ENCODE assay signal across 8 mouse cellular contexts in genomic region chr17:32389101-32389659, GRCm38 (mm10). TPM values are rescaled to one million over a fixed set of nuclear protein-coding genes. Genes with fewer than 3 reads are reported as not detected.
DNase-seq lines count a peak whose midpoint lies in the region; ATAC-seq and TF ChIP-seq lines count a peak whose summit lies in the region.

Wiz (minus strand) TSS chr17:32389439.

- H3K4me1 ChIP-seq in embryonic facial prominence, embryonic 14.5 days (ENCODE audit: control insufficient read depth, insufficient read depth, low read length): peaks cover 4% of the 10 kb centered on the region; the same call in 1 of the 2 replicates
- 0 out of 2 replicates have a peak, but pooled peaks cover 6% of the 10 kb centered on the region for H3K4me1 ChIP-seq in limb, embryonic 14.5 days (ENCODE audit: control insufficient read depth, insufficient read depth, low read length)
- H3K4me1 ChIP-seq in midbrain, postnatal 0 days (ENCODE audit: insufficient read depth, low read length): 0 out of 2 replicates have a peak, but pooled peaks cover 2% of the 10 kb centered on the region

- H3K27me3 ChIP-seq in embryonic facial prominence, embryonic 14.5 days (replicated peaks; ENCODE audit: control insufficient read depth, insufficient read depth, low read length): peaks cover 42% of the 10 kb centered on the region
- peaks cover 35% of the 10 kb centered on the region for H3K27me3 ChIP-seq in limb, embryonic 14.5 days (ENCODE audit: control insufficient read depth, insufficient read depth, low read length)
- H3K27me3 ChIP-seq in midbrain, postnatal 0 days (ENCODE audit: insufficient read depth, low read length): peaks cover 31% of the 10 kb centered on the region

- peak within 1 kb of the TSS; percentile 98 for H3K4me2 ChIP-seq in embryonic facial prominence, embryonic 14.5 days (ENCODE audit: low read depth, low read length)
- peak within 1 kb of the TSS; percentile 98 for H3K4me2 ChIP-seq in limb, embryonic 14.5 days (replicated peaks; ENCODE audit: low read depth, low read length, severe bottlenecking)
- H3K4me2 ChIP-seq in midbrain, postnatal 0 days (ENCODE audit: low read depth, low read length, poor library complexity, severe bottlenecking): peak within 1 kb of the TSS; percentile 95

- peak; percentile 86 for DNase-seq in 3134 (ENCODE audit: extremely low read depth, insufficient read length, low spot score)
- DNase-seq in adrenal gland, postnatal 4 days (ENCODE audit: low spot score in 2 of 2): peak; percentile 88 to 93
- DNase-seq in embryonic facial prominence, embryonic 14.5 days (ENCODE audit: low spot score): peak; percentile 95
- peak; percentile 92 for DNase-seq in heart, adult 8-10 months (ENCODE audit: low spot score)
- DNase-seq in kidney, adult 9 months: peak; percentile 97
- peak; percentile 91 for DNase-seq in limb, embryonic 14.5 days (ENCODE audit: low spot score)
- peak; percentile 94 for DNase-seq in midbrain, postnatal 0 days (ENCODE audit: low spot score)
- peak; percentile 76 to 86 for DNase-seq in spleen, postnatal 14 days (ENCODE audit: low spot score in 2 of 2)

- H3K36me3 ChIP-seq in embryonic facial prominence, embryonic 14.5 days (ENCODE audit: control insufficient read depth, insufficient read depth, low read length): peaks cover 21% of the 10 kb centered on the region
- H3K36me3 ChIP-seq in limb, embryonic 14.5 days (ENCODE audit: control insufficient read depth, insufficient read depth, low read length): peaks cover 21% of the 10 kb centered on the region; the same call in 1 of the 2 replicates
- H3K36me3 ChIP-seq in midbrain, postnatal 0 days (ENCODE audit: insufficient read depth, low read length): peaks cover 11% of the 10 kb centered on the region

- peak within 1 kb of the TSS; percentile 78 for H3K4me3 ChIP-seq in embryonic facial prominence, embryonic 14.5 days (ENCODE audit: low read depth, low read length)
- H3K4me3 ChIP-seq in limb, embryonic 14.5 days (replicated peaks; ENCODE audit: low read length): peak within 1 kb of the TSS; percentile 73
- peak within 1 kb of the TSS; percentile 86 for H3K4me3 ChIP-seq in midbrain, postnatal 0 days (ENCODE audit: low read depth, low read length)

- no peaks in the 10 kb centered on the region for H3K9me3 ChIP-seq in embryonic facial prominence, embryonic 14.5 days (ENCODE audit: control insufficient read depth, low read length)
- no peaks in the 10 kb centered on the region for H3K9me3 ChIP-seq in limb, embryonic 14.5 days (ENCODE audit: control insufficient read depth, low read length)
- no peaks in the 10 kb centered on the region for H3K9me3 ChIP-seq in midbrain, postnatal 0 days (ENCODE audit: low read length)

- peak; percentile 92 for ATAC-seq in embryonic facial prominence, embryonic 14.5 days (ENCODE audit: low read depth)
- peak; percentile 92 for ATAC-seq in limb, embryonic 14.5 days (ENCODE audit: low FRiP score, low read depth)
- ATAC-seq in midbrain, postnatal 0 days (ENCODE audit: low FRiP score): peak; percentile 91

- TF ChIP-seq CTCF in midbrain, postnatal 0 days (IDR thresholded peaks at IDR 0.05): no peak

- WGBS in embryonic facial prominence, embryonic 14.5 days: 0% methylated on average over 6 of the region's 44 CpGs
- WGBS in limb, embryonic 14.5 days: 0% methylated on average over 4 of the region's 44 CpGs
- 0% methylated on average over 9 of the region's 44 CpGs for WGBS in midbrain, postnatal 0 days

- peak within 1 kb of the TSS; percentile 82 for H3K27ac ChIP-seq in embryonic facial prominence, embryonic 14.5 days (replicated peaks; ENCODE audit: low read depth, low read length)
- peak within 1 kb of the TSS; percentile 68 for H3K27ac ChIP-seq in limb, embryonic 14.5 days (replicated peaks; ENCODE audit: low read depth, low read length)
- H3K27ac ChIP-seq in midbrain, postnatal 0 days (ENCODE audit: low read depth, low read length): peak within 1 kb of the TSS; percentile 77

- peak within 1 kb of the TSS; percentile 84 for H3K9ac ChIP-seq in embryonic facial prominence, embryonic 14.5 days (ENCODE audit: low read depth, low read length)
- peak within 1 kb of the TSS; percentile 81 for H3K9ac ChIP-seq in limb, embryonic 14.5 days (ENCODE audit: low read depth, low read length, severe bottlenecking)
- H3K9ac ChIP-seq in midbrain, postnatal 0 days (replicated peaks; ENCODE audit: low read length, poor library complexity, severe bottlenecking): peak within 1 kb of the TSS; percentile 93

- TF ChIP-seq POLR2A in limb, embryonic 14.5 days (IDR thresholded peaks at IDR 0.05; ENCODE audit: borderline replicate concordance, extremely low read depth, insufficient read depth, insufficient read length): no peak

RNA-seq across cellular contexts. Expression of gene Wiz, which starts in this region (rescaled TPM):
- 10 to 100 TPM; 66.5 to 71.9 TPM for total RNA-seq in adrenal gland, postnatal 4 days (2021)
- 27.6 and 29.3 TPM in 2 replicates for polyA plus RNA-seq in embryonic facial prominence, embryonic 14.5 days (2014; fragmentation: Nextera tagmentation; extraction: Ambion mirVana)
- 10 to 100 TPM; 14.0 to 17.2 (median 15.4) TPM for total RNA-seq in heart, adult 8-10 months (2022)
- polyA plus RNA-seq in limb, embryonic 14.5 days (2012; rRNA removed): 63.8 and 80.0 TPM in 2 replicates
- polyA plus RNA-seq in limb, embryonic 14.5 days (2014; fragmentation: Nextera tagmentation; extraction: Ambion mirVana): 36.0 and 41.1 TPM in 2 replicates
- 53.9 and 68.0 TPM in 2 replicates for total RNA-seq in midbrain, postnatal 0 days (2014; rRNA removed)
- 40.8 and 41.3 TPM in 2 replicates for polyA plus RNA-seq in midbrain, postnatal 0 days (2015; fragmentation: Nextera tagmentation; extraction: Ambion mirVana)

Comparison
In these comparisons a context has a peak if more than half of its experiments do, and no peak if none do; other contexts are left out.
1. Peak in every context shown above with its lines: DNase-seq, ATAC-seq, H3K4me3 ChIP-seq and H3K27ac ChIP-seq.